Mouse (Mus musculus) embryonic facial prominence, embryonic 13.5 days (tissue): ENCODE data around the gene Sptlc2. TPM values are rescaled to one million over a fixed set of nuclear protein-coding genes. Genes with fewer than 3 reads are reported as not detected.

Experiments
- ATAC-seq: fragments of 200-750 bp; cut with Nextera tagmentation; 2 replicates; pipeline ENCODE4 v1.8.0; 2017; ENCODE audit warnings: low read depth; ENCODE audit not compliant: insufficient number of reproducible peaks, insufficient read depth, low FRiP score, low TSS enrichment
- H3K27ac ChIP-seq: fragments of 300-500 bp; sonication (generic); 2 replicates; pipeline ENCODE4 v1.5.1; 2015; ENCODE audit warnings: moderate library complexity, mild to moderate bottlenecking, inconsistent platforms
- H3K27me3 ChIP-seq: fragments of 300-500 bp; sonication (generic); 2 replicates; pipeline ENCODE4 v1.6.1; 2015; ENCODE audit warnings: mild to moderate bottlenecking, inconsistent platforms
- H3K36me3 ChIP-seq: fragments of 300-500 bp; sonication (generic); 2 replicates; pipeline ENCODE4 v1.6.1; 2015; ENCODE audit warnings: mild to moderate bottlenecking, inconsistent platforms
- H3K4me1 ChIP-seq: fragments of 300-500 bp; sonication (generic); 2 replicates; pipeline ENCODE4 v1.6.1; 2015; ENCODE audit warnings: inconsistent platforms
- H3K4me2 ChIP-seq: fragments of 300-500 bp; sonication (generic); 2 replicates; pipeline ENCODE4 v1.6.1; 2015; ENCODE audit warnings: moderate library complexity, mild to moderate bottlenecking, inconsistent platforms
- H3K4me3 ChIP-seq: fragments of 300-500 bp; sonication (generic); 2 replicates; pipeline ENCODE4 v1.5.1; 2015; ENCODE audit warnings: mild to moderate bottlenecking, inconsistent platforms
- H3K9ac ChIP-seq: fragments of 300-500 bp; sonication (generic); 2 replicates; pipeline ENCODE4 v1.6.1; 2015; ENCODE audit warnings: mild to moderate bottlenecking, inconsistent platforms
- H3K9me3 ChIP-seq: fragments of 300-500 bp; sonication (generic); 2 replicates; pipeline ENCODE4 v1.6.1; 2016; ENCODE audit warnings: inconsistent platforms
- WGBS: fragments of 180-500 bp; shearing (Covaris S2); methylation state at CpG from one replicate; pipeline ENCODE4 v1.1.7; 2015; ENCODE audit warnings: mixed read lengths; 5-methylcytosine and 5-hydroxymethylcytosine counted together
- polyA plus RNA-seq: library from polyadenylated mRNA; unstranded; fragments of >200 nt; fragmentation: Nextera tagmentation; extraction: Ambion mirVana; gene quantifications from 2 replicates; pipeline ENCODE4 v1.2.1, GENCODE M21; 2015

Gene Sptlc2
- polyA plus RNA-seq, 1 experiment from 2014 or later = 76.3 TPM

GRCm38 (mm10) chr12:87393447-87394145 lies 5.4 kb upstream of the Sptlc2 start:
- ATAC-seq = no peak

GRCm38 (mm10) chr12:87391355-87391754 lies 3.2 kb upstream of the Sptlc2 start:
- H3K4me1 ChIP-seq = peaks cover 11% of the 10 kb centered on the region
- no peaks in the 10 kb centered on the region for H3K9me3 ChIP-seq
- ATAC-seq = no peak
- no peak overlapping the region for H3K4me3 ChIP-seq
- no peaks in the 10 kb centered on the region for H3K36me3 ChIP-seq
- H3K27me3 ChIP-seq = no peaks in the 10 kb centered on the region
- no peak overlapping the region for H3K27ac ChIP-seq
- H3K4me2 ChIP-seq = no peak overlapping the region
- no peak overlapping the region for H3K9ac ChIP-seq

More at GRCm38 (mm10) chr12:87393447-87394145, 5.4 kb upstream of the Sptlc2 start:
- Histone ChIP-seq H3K4me2 (no peak overlapping the region), H3K9me3 (no peaks in the 10 kb centered on the region), H3K4me3 (no peak overlapping the region), H3K36me3 (no peaks in the 10 kb centered on the region), H3K9ac (no peak overlapping the region), H3K4me1 (no peaks in the 10 kb centered on the region), H3K27me3 (no peaks in the 10 kb centered on the region), H3K27ac (no peak overlapping the region)
- 79% methylated on average over 4 of the region's 4 CpGs for WGBS

GRCm38 (mm10) chr12:87389231-87389630 lies 1.1 kb upstream of the Sptlc2 start:
- WGBS = 56% methylated on average over 3 of the region's 3 CpGs
- ATAC-seq = no peak
- Histone ChIP-seq H3K9me3 (no peaks in the 10 kb centered on the region), H3K4me1 (peaks cover 16% of the 10 kb centered on the region), H3K27me3 (no peaks in the 10 kb centered on the region), H3K9ac (no peak overlapping the region), H3K27ac (no peak overlapping the region), H3K4me3 (peak overlapping the region; percentile 73; the same call in 1 of the 2 replicates), H3K36me3 (no peaks in the 10 kb centered on the region), H3K4me2 (peak overlapping the region; percentile 59; the same call in 1 of the 2 replicates)

GRCm38 (mm10) chr12:87387171-87388121 lies 709 bp downstream of the Sptlc2 start:
- H3K9ac ChIP-seq = peak overlapping the region; percentile 87
- H3K36me3 ChIP-seq = no peaks in the 10 kb centered on the region
- whole genome bisulfite sequencing = under 1% methylated on average over 64 of the region's 65 CpGs
- no peaks in the 10 kb centered on the region for H3K27me3 ChIP-seq
- peak overlapping the region; percentile 93 for H3K4me2 ChIP-seq
- ATAC-seq = peak; percentile 18
- peak overlapping the region; percentile 73 for H3K4me3 ChIP-seq
- H3K27ac ChIP-seq = peak overlapping the region; percentile 75
- no peaks in the 10 kb centered on the region for H3K9me3 ChIP-seq
- peaks cover 20% of the 10 kb centered on the region for H3K4me1 ChIP-seq

- ATAC-seq = no peak
- no peaks in the 10 kb centered on the region for H3K27me3 ChIP-seq
- H3K4me2 ChIP-seq = no peak overlapping the region
- H3K27ac ChIP-seq = no peak overlapping the region
- no peaks in the 10 kb centered on the region for H3K9me3 ChIP-seq
- H3K36me3 ChIP-seq = no peaks in the 10 kb centered on the region
- peaks cover 22% of the 10 kb centered on the region for H3K4me1 ChIP-seq
- H3K4me3 ChIP-seq = no peak overlapping the region
- no peak overlapping the region for H3K9ac ChIP-seq
- WGBS = 94% methylated on average over 3 of the region's 3 CpGs
Observed at GRCm38 (mm10) chr12:87385051-87385450, 3.1 kb downstream of the Sptlc2 start.

- H3K27me3 ChIP-seq = no peaks in the 10 kb centered on the region
- H3K27ac ChIP-seq = no peak overlapping the region
- H3K4me3 ChIP-seq = no peak overlapping the region
- H3K4me2 ChIP-seq = no peak overlapping the region
- 70% methylated on average over 2 of the region's 2 CpGs for WGBS
- peaks cover 11% of the 10 kb centered on the region for H3K4me1 ChIP-seq
- ATAC-seq = no peak
- H3K9ac ChIP-seq = no peak overlapping the region
- H3K36me3 ChIP-seq = no peaks in the 10 kb centered on the region
- H3K9me3 ChIP-seq = no peaks in the 10 kb centered on the region
Observed at GRCm38 (mm10) chr12:87381380-87381682, 6.8 kb downstream of the Sptlc2 start.

GRCm38 (mm10) chr12:87380586-87381379 lies 7.4 kb downstream of the Sptlc2 start:
- H3K27ac ChIP-seq = no peak overlapping the region
- H3K4me3 ChIP-seq = no peak overlapping the region
- H3K9me3 ChIP-seq = no peaks in the 10 kb centered on the region
- ATAC-seq = no peak
- WGBS = 84% methylated on average over 10 of the region's 10 CpGs
- no peak overlapping the region for H3K9ac ChIP-seq
- H3K4me2 ChIP-seq = no peak overlapping the region
- no peaks in the 10 kb centered on the region for H3K27me3 ChIP-seq
- no peaks in the 10 kb centered on the region for H3K36me3 ChIP-seq
- H3K4me1 ChIP-seq = peaks cover 6% of the 10 kb centered on the region; the same call in 1 of the 2 replicates

GRCm38 (mm10) chr12:87379496-87379895 lies 8.7 kb downstream of the Sptlc2 start:
- WGBS = 76% methylated on average over 2 of the region's 2 CpGs
- no peaks in the 10 kb centered on the region for H3K9me3 ChIP-seq
- no peak overlapping the region for H3K4me3 ChIP-seq
- no peak overlapping the region for H3K27ac ChIP-seq
- H3K36me3 ChIP-seq = peaks cover 2% of the 10 kb centered on the region; the same call in 1 of the 2 replicates
- no peaks in the 10 kb centered on the region for H3K27me3 ChIP-seq
- no peak for ATAC-seq
- H3K4me1 ChIP-seq = peaks cover 6% of the 10 kb centered on the region; the same call in 1 of the 2 replicates
- H3K9ac ChIP-seq = no peak overlapping the region
- H3K4me2 ChIP-seq = no peak overlapping the region

GRCm38 (mm10) chr12:87374159-87374558 lies 14.0 kb downstream of the Sptlc2 start:
- Histone ChIP-seq H3K4me2 (no peak overlapping the region), H3K36me3 (peaks cover 3% of the 10 kb centered on the region; the same call in 1 of the 2 replicates), H3K27ac (no peak overlapping the region), H3K9ac (no peak overlapping the region), H3K4me3 (no peak overlapping the region), H3K4me1 (no peaks in the 10 kb centered on the region), H3K27me3 (no peaks in the 10 kb centered on the region), H3K9me3 (no peaks in the 10 kb centered on the region)
- 92% methylated on average over 6 of the region's 6 CpGs for WGBS
- no peak for ATAC-seq

GRCm38 (mm10) chr12:87369319-87369718 lies 18.8 kb downstream of the Sptlc2 start:
- peaks cover 20% of the 10 kb centered on the region for H3K36me3 ChIP-seq
- no peak overlapping the region for H3K9ac ChIP-seq
- no peak overlapping the region for H3K4me3 ChIP-seq
- ATAC-seq = no peak
- no peaks in the 10 kb centered on the region for H3K4me1 ChIP-seq
- WGBS = 68% methylated on average over 2 of the region's 2 CpGs
- H3K9me3 ChIP-seq = no peaks in the 10 kb centered on the region
- no peak overlapping the region for H3K4me2 ChIP-seq
- no peaks in the 10 kb centered on the region for H3K27me3 ChIP-seq
- no peak overlapping the region for H3K27ac ChIP-seq

GRCm38 (mm10) chr12:87368092-87368491 lies 20.1 kb downstream of the Sptlc2 start:
- Histone ChIP-seq H3K27ac (no peak overlapping the region), H3K36me3 (peaks cover 20% of the 10 kb centered on the region), H3K4me3 (no peak overlapping the region), H3K4me1 (no peaks in the 10 kb centered on the region), H3K27me3 (no peaks in the 10 kb centered on the region), H3K4me2 (no peak overlapping the region), H3K9me3 (no peaks in the 10 kb centered on the region), H3K9ac (no peak overlapping the region)
- ATAC-seq = no peak
